Mouse (Mus musculus): Measurements from ENCODE around the gene Zfp746.

Zfp746 gene

GRCm38 (mm10) chr6:48086471-48086878 lies at the start of gene Zfp746:
Zfp746 (minus strand) TSS chr6:48086593.
- peak; percentile 97 for DNase-seq (ENCODE audit: low read depth, low spot score)

DNA sequence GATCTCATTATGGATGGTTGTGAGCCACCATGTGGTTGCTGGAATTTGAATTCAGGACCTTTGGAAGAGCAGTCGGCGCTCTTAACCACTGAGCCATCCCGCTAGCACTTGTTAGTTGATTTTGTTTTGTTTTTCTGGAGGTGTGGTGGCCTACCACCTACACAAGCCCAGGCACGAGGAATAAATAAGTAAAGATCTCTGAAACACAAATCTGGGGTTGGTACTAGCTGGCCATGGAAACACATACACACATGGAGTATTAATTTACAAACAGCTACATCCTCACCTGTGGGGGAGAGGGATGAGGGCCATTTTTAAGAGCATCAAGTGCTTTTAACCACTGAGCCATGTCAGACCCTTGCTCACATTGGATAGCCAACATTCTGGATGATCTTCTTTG lies 34.7 kb upstream of the Zfp746 start:
- DNase-seq (ENCODE audit: low read depth, low spot score), result peak; percentile 29

DNA sequence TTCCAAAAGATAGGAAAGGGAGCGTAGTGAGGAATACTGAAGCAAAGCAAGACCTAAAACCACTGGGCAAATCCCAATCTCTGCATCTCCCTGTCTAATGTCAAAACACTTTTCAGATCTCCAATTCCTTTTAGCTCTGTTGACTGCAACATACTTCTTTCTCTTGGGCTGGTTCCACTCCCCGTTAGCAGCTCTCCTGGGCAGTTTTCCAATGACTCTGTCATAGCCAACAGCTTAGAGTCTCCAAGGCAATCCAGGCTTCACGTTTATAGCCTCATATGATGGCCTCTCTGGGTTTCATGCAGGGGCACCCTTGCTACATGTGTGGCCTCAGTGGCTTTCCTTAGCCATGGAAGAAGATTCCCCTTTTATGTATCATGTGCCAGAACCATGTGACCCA lies 29.6 kb upstream of the Zfp746 start:
- DNase-seq (ENCODE audit: low read depth, low spot score), result peak; percentile 55

GRCm38 (mm10) chr6:48086957-48087715 lies 743 bp upstream of the Zfp746 start:
- DNase-seq (ENCODE audit: low read depth, low spot score), result no peak

GRCm38 (mm10) chr6:48085521-48086404 lies 630 bp downstream of the Zfp746 start:
- DNase-seq (ENCODE audit: low read depth, low spot score), result peak; percentile 79

GRCm38 (mm10) chr6:48083733-48084191 lies 2.6 kb downstream of the Zfp746 start:
- DNase-seq (ENCODE audit: low read depth, low spot score), result no peak

- DNase-seq (ENCODE audit: low read depth, low spot score), result no peak
Measured at GRCm38 (mm10) chr6:48081952-48082351, 4.4 kb downstream of the Zfp746 start.

DNA sequence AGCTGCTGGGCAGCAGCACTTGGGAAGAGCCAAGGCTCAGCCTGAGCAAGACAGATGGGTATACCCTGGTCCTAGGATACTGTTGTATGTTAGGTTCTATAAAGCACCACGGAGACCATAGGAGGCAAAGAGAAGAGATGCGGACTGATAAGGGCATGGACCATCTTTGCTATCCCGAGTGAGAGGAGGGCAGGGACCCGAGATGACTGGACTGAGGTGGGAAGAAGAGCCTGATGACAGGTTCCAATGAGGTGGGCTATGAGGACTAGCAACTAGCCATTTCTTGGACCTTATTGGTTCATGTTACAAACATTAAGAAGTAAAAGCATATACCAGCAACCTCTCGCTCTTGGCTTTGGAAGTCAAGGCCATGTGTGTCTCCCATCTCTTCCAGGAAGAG lies 5.4 kb downstream of the Zfp746 start:
- DNase-seq (ENCODE audit: low read depth, low spot score), result no peak

DNA sequence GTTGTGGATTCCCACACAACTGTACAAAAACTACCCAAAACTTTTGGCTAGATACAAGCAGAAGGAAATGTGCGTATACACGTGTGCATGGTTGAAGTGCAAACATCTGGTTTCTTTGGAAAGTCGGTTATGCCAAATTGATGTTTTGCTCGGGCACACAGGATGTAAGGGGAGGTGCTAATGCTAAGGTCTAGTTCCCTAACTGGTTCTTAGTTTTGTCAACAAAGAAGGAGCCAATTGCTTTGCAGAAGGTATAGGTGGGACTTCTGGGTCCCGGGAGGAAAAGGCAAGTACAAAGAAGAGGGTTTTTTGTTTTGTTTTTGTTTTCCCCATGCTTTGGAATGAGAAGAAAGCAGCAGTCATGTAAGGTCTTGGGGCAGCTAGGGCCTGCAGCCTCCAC lies 13.1 kb downstream of the Zfp746 start:
- no peak for DNase-seq (ENCODE audit: low read depth, low spot score)

GRCm38 (mm10) chr6:48067492-48067891 lies 18.9 kb downstream of the Zfp746 start:
- no peak for DNase-seq (ENCODE audit: low read depth, low spot score)

GRCm38 (mm10) chr6:48065587-48066075 lies 20.8 kb downstream of the Zfp746 start:
- no peak for DNase-seq (ENCODE audit: low read depth, low spot score)

DNA sequence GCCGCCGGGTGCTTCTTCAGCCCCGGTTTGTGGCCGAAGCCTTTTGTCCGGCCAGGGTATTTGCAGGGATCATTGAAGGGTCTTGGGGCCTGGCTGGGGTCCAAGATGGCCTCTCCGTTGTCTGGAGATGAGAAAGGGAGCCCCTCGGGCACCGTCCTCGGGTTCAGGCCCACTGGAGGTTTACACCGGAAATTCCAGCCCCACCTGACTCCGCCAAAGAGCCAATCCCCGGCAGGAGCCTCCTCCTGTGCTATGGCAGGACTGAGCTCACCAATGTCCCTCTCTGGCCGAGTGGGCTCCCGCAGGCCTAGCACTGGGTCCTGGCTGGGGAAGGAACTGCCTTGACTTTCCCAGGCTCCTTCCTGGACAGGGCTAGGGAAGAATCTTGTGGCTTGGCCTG lies 21.9 kb downstream of the Zfp746 start:
- DNase-seq (ENCODE audit: low read depth, low spot score), result no peak

DNA sequence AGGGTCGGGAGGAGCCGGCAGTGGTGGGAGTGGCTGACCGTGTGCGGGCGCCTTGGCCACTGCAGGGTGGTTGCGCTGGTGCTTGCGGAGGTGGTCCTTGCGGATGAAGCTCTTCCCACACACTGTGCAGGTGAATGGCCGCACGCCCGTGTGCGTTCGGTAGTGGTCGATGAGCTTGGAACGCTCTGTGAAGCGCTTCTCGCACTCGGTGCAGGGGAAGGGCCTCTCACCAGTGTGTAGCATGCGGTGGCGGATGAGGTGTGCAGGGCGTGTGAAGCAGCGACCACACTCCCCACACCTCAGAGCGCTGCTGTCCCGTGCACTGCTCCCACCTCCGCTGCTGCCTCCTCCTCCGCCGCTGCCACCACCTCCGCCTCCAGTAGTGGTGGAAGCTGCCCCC lies 22.5 kb downstream of the Zfp746 start:
- no peak for DNase-seq (ENCODE audit: low read depth, low spot score)

DNA sequence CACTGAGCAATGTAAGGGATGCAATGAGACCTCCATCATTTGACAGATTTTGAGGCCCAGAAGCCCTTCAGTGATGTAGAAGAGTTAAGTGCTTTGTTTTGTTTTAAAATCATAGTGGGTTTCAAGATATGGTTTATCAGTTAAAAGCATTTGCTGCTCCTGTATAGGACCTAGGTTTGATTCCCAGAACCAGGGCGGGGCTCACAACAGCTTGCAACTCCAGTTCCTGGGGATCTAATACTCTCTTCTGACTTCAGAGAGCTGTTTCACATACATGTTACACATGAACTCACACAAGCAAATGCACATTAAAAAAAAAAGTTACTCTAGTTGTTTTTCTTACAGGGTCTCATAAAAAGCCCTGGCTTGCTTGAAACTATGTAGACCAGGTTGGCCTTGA lies 25.5 kb downstream of the Zfp746 start:
- DNase-seq (ENCODE audit: low read depth, low spot score), result no peak

DNA sequence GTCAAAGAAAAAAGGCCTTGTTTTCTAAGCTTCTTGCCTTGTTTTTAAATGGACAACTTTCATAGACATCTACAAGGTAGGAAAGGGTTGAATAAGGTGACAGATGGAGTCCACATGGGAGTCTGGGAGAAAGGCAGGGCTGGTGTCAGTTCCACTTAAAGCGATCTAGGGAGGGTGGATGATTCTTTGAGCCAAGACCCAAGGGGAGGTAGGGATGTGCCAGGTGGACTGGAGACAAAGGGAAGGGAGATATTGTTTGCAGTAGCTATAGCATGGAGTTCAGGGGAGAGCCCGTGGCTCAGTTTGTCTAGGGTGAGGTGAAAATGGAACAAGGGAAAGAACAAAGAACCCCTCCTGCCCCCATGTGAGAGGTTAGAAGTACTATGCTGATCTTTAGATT lies 26.0 kb downstream of the Zfp746 start:
- peak; percentile 96 for DNase-seq (ENCODE audit: low read depth, low spot score)

DNA sequence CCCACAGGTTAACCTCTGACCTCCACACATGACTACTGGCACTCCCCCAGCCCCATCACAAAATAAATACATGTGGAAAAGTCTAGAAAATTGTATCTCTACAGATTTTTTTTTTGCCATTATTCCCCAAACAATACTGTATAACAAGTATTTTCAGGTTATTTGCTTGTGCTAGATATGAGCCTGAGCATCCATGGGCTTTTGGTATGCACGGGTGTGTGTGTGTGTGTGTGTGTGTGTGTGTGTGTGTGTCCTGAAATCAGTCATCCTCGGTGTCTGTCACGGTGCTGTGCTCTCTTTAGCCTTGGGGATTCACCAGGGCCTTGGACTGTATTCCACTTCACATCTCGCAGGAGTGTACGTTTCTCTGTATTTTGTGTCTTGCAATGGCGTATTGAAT lies 34.3 kb downstream of the Zfp746 start:
- no peak for DNase-seq (ENCODE audit: low read depth, low spot score)

DNA sequence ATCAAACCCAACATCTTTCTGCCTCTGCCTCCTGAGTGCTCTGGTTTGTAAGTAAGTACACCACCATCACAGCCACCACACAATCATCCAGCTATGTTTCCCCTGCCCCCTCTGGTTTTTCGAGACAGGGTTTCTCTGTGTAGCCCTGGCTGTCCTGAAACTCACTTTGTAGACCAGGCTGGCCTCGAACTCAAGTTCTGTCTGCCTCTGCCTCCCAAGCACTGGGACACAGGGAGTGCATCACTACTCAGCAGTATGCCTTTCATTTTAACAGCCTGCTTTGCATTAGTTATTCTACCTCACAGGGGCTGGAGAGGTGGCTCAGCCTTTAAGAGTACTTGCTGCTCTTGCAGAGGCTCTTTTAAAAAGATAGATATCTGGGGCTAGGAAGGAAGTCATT lies 34.7 kb downstream of the Zfp746 start:
- no peak for DNase-seq (ENCODE audit: low read depth, low spot score)

DNA sequence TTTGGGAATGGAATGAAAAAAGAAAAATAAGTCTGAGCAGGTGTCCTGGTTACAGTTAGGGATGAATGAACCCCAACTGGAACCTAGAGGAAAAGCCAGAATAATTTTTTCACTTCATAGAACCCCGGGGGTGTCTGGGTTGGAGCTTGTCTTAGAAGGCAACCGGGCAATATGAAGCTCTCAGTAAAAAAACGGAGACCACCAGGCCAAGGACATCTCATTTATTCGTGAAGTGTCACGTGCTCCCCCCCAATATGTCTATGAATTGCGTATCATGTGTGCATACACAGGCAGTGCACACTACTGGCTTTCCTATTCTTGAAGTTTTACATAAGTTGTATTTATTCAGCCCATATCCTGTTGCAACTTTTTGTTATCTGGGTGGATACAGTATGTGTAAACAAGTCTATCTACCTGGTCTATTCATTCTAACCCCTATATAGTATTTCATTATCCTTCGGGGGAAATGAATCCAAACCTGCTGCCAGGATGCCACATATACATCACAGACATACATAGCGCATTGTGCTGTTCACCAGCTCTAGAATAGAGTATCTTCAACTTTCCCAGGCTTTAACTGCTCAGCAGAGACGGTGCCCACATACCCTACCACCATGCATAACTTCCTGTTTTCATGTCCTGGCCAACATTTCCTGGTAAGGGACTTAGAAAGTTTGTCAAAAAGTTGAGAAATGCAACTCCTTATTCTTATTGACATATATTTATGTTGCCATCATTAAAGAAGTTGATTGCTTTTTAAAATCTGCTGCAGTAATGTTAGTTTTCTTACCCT lies 36.9 kb downstream of the Zfp746 start:
- DNase-seq (ENCODE audit: low read depth, low spot score), result no peak

DNA sequence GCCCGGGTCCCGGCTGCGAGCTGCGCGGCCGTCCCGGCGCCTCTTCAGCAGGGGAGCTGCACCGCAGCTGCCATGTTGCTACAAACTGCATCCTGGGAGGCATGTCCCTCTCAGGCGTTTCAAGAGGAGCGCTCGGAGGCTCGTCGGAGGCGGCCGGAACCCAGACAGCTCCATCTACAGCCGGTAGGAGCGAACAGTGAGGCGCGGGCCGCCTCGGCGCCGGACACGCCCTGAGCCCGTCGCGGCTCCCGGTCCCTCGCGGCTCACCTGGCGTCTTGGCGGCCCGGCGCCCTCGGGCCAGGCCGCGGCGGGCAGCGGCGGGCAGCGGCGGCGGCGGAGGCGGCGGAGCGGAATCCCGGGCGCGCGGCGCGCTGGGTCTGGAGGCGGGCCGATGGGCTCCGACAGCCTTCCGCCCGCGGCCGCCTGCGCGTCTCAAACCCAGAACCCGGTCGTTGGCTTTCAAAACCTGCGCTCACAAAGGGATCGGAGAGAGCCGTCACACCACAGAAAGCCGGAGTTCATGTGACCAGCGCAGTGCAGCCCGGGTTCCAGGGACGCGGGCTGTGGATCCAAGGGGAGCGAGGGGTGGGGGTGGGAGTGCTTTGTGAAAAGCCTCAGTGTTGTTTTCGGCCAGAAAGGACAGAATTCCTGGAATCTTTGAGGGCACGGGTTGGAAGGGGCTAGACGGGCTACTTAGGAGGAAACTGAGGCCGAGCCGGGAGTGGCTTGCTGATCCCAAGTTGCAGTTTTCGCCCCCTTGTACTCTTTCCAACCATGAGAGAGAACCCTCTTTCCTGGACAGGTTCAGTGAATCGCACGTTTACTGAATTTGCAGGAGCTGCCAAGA lies 37.7 kb downstream of the Zfp746 start, which contains the start of gene Zfp777:
Gene Zfp777 (minus strand): TSS at position 486 of the 847 bp plus-strand sequence.
- peak; percentile 94 for DNase-seq (ENCODE audit: low read depth, low spot score)

GRCm38 (mm10) chr6:48047450-48048351 lies 38.7 kb downstream of the Zfp746 start:
- peak; percentile 59 for DNase-seq (ENCODE audit: low read depth, low spot score)
